Mouse (Mus musculus) heart, embryonic 14.5 days (tissue): ENCODE results near the gene Rab3il1. TPM values are rescaled to one million over a fixed set of nuclear protein-coding genes. Genes with fewer than 3 reads are reported as not detected.
A peak's percentile ranks its signal among the peaks of the same experiment; 100 is the strongest.
"Not testable (repeated sequence)": the region's sequence is repeated elsewhere in the genome, so short reads cannot be mapped to it uniquely, and the experiment has no call there.

Experiments used
- ATAC-seq: fragments of 200-750 bp; cut with Nextera tagmentation; 2 replicates; pipeline ENCODE4 v1.8.0; 2017; ENCODE audit warnings: low read depth, moderate TSS enrichment; ENCODE audit not compliant: insufficient number of reproducible peaks, insufficient read depth, low FRiP score
- H3K27ac ChIP-seq, 2 experiments: fragments of 200-500 bp in 1 of 2; fragments of 300-500 bp in 1 of 2; sonication (generic) in 1 of 2; replicated peaks in 1 of 2; 2 replicates each; pipeline ENCODE4 v1.5.1; 2012 to 2014; ENCODE audit warnings: low read depth in 2 of 2, low read length in 2 of 2, control low read depth in 1 of 2, mild to moderate bottlenecking in 1 of 2, mixed read lengths in 1 of 2; ENCODE audit not compliant: control insufficient read depth in 1 of 2, insufficient read depth in 1 of 2
- H3K27me3 ChIP-seq: fragments of 300-500 bp; sonication (generic); 2 replicates; pipeline ENCODE4 v1.6.1; 2014; ENCODE audit warnings: mild to moderate bottlenecking, low read length, control low read depth; ENCODE audit not compliant: control insufficient read depth, insufficient read depth
- H3K36me3 ChIP-seq: fragments of 300-500 bp; sonication (generic); 2 replicates; pipeline ENCODE4 v1.6.1; 2014; ENCODE audit warnings: mild to moderate bottlenecking, control low read depth, low read length, mixed read lengths; ENCODE audit not compliant: control insufficient read depth, insufficient read depth
- H3K4me1 ChIP-seq, 2 experiments: fragments of 200-500 bp in 1 of 2; fragments of 300-500 bp in 1 of 2; sonication (generic) in 1 of 2; 2 replicates each; pipeline ENCODE4 v1.6.1; 2012 to 2014; ENCODE audit warnings: low read length in 2 of 2, control low read depth in 1 of 2, mixed read lengths in 1 of 2; ENCODE audit not compliant: control insufficient read depth in 2 of 2, insufficient read depth in 2 of 2
- H3K4me2 ChIP-seq: fragments of 300-500 bp; sonication (generic); 2 replicates; pipeline ENCODE4 v1.6.1; 2014; ENCODE audit warnings: mild to moderate bottlenecking, low read length
- H3K4me3 ChIP-seq, 2 experiments: fragments of 200-500 bp in 1 of 2; fragments of 300-500 bp in 1 of 2; sonication (generic) in 1 of 2; 2 replicates each; pipeline ENCODE4 v1.5.1; 2012 to 2014; ENCODE audit warnings: low read length in 2 of 2, mild to moderate bottlenecking in 2 of 2, control low read depth in 1 of 2, low read depth in 1 of 2, moderate library complexity in 1 of 2; ENCODE audit not compliant: control insufficient read depth in 1 of 2, insufficient read depth in 1 of 2
- H3K9ac ChIP-seq: fragments of 300-500 bp; sonication (generic); 2 replicates; pipeline ENCODE4 v1.6.1; 2014; ENCODE audit warnings: mild to moderate bottlenecking, low read length
- H3K9me3 ChIP-seq: fragments of 300-500 bp; sonication (generic); 2 replicates; pipeline ENCODE4 v1.6.1; 2016; ENCODE audit warnings: low read length, control low read depth; ENCODE audit not compliant: control insufficient read depth
- WGBS: fragments of 180-500 bp; shearing (Covaris S2); extraction: QIAGEN DNeasy Blood & Tissue Kit; methylation state at CpG from one replicate; pipeline ENCODE4 v1.1.7; 2014; 5-methylcytosine and 5-hydroxymethylcytosine counted together
- polyA plus RNA-seq: library from polyadenylated mRNA; unstranded; fragments of >200 nt; fragmentation: Nextera tagmentation; extraction: Ambion mirVana; gene quantifications from 2 replicates; pipeline ENCODE4 v1.2.1, GENCODE M21; 2014

Rab3il1 gene
- polyA plus RNA-seq, 1 experiment from 2014 or later: 27.6 TPM

DNA sequence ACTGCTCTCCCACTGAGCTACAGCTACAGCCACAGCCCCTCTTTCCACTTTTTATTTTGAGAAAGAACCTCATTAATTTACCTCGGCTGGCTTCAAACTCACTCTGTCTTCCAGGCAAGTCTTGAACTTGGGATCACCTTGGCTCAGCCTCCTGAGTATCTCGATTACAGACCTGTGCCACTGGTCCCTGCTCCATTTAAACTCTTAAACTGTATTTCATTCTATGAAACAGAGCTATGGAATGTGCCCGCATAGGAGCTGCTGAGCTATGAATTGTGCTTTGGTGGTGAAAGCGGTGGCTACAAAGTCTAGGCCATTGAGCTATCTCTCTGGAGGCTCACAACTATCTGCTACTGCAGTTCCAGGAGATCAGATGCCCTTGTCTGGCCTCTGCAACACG lies 43.5 kb upstream of the Rab3il1 start:
- WGBS: 85% methylated on average over 5 of the region's 5 CpGs
- Histone ChIP-seq H3K9ac (no peak overlapping the region), H3K4me2 (no peak overlapping the region), H3K4me1 (peaks cover 5 to 13% of the 10 kb centered on the region in 2 experiments), H3K4me3 (no peak overlapping the region), H3K27ac (no peak overlapping the region), H3K27me3 (no peaks in the 10 kb centered on the region), H3K9me3 (no peaks in the 10 kb centered on the region), H3K36me3 (no peaks in the 10 kb centered on the region)
- ATAC-seq: no peak

DNA sequence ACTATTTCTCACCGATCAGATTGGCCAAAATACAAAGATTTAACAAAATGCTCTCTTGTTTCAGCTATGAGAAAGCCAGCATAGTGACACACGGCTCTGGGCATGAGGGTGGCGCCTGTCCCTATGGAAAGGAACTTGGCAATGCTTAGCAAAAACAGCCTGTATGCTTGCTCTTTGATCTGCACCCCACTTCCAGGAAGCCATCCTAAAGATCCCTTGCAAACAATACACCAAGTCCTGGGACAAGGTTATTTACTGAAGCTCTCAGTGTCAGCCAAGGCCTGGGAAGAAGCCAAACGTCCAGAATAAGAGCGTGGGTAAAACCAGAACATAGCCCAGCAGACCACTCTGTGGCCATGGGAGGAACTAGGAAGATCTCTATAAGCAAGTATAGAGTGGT lies 40.7 kb upstream of the Rab3il1 start:
- H3K4me1 ChIP-seq: peaks cover 2 to 9% of the 10 kb centered on the region in 2 experiments; a peak in 3 of 4 replicates
- H3K9ac ChIP-seq: no peak overlapping the region
- H3K4me3 ChIP-seq: no peak overlapping the region
- H3K36me3 ChIP-seq: no peaks in the 10 kb centered on the region
- WGBS: 76% methylated on average over 5 of the region's 5 CpGs
- no peaks in the 10 kb centered on the region for H3K9me3 ChIP-seq
- H3K27ac ChIP-seq: no peak overlapping the region
- H3K27me3 ChIP-seq: no peaks in the 10 kb centered on the region
- H3K4me2 ChIP-seq: no peak overlapping the region
- no peak for ATAC-seq

DNA sequence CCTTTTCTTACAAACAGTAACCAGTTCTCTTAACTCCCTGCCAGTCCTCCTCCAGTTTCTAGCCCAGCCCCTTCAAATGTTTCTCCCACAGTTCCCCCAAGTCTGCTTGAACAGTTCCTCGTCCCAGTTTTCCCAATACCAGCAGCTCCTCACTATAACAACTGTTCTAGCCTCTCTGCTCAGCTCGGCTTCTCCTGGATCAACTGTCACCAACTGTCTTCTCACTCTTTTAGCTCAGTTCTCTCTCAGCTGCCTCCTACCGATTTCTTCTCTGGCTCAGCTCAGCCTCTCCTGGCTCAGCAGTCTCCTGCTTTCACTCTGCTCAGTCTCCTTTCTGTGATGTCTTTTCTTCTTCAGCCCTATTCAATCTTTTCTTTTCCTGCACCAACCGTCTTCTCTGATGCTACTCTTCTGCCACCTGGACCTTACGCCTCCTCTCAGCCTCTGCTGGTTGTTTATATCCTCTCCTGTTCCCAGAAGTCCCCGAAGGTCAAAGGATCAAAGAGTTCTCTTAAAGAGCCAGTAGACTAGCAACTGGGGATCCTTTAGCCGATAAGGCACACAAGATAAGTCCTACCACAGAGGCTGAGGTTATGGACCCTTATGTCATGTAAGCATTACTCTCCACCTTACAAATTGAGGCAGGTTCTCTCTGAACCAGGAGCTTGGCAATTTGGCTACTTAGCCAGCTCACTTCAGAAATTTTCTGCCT lies 37.1 kb upstream of the Rab3il1 start:
- Histone ChIP-seq H3K27ac (0 out of 4 replicates have a peak overlapping the region, but pooled peaks of 1 of the 2 experiments have one; percentile 37), H3K27me3 (no peaks in the 10 kb centered on the region), H3K9me3 (no peaks in the 10 kb centered on the region), H3K4me2 (peak overlapping the region; percentile 36; the same call in 1 of the 2 replicates), H3K4me3 (no peak overlapping the region), H3K36me3 (no peaks in the 10 kb centered on the region), H3K9ac (0 out of 2 replicates have a peak overlapping the region, but pooled peaks have one; percentile 27), H3K4me1 (peaks cover 2 to 9% of the 10 kb centered on the region in 2 experiments; a peak in 3 of 4 replicates)
- WGBS: 18% methylated on average over 7 of the region's 7 CpGs
- ATAC-seq: no peak

DNA sequence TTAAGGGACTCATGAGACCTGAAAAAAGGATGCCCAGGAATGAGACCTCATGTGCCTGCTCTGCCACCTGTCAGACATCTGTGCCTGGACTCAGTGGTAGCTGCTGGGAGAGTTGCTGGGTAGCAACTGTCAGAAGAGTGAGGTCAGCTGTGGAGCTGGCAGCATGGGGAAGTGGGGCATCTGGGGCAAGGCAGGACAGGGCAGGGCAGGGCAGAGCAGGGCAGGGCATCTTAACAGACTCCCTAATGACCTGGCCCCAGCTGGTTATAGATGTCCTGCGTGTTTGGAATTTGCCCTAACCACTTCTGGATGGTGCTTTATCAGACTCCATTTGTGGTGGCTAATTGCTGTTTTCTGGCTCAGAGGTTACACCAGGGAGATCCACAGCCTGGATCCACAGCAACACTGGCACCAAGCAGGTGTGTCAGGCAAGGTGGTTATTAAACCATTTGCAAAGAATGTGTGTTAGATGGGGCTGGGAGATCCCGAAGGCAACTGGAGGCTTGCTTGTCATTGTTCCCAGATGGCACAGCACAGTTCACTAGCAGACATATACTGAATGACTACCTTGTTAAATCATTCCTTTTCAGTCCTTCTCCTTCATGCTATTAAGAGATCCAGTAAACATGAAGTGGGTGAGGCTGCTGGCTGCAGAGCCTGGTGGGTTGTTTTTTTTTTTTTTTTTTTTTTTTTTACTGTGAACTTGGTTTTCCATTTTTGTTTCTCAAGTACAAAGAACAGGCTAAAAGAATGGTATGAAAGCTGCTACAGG lies 35.2 kb upstream of the Rab3il1 start:
- WGBS: 43% methylated on average over 2 of the region's 2 CpGs
- no peak for ATAC-seq
- no peak overlapping the region for H3K27ac ChIP-seq
- no peak overlapping the region for H3K4me2 ChIP-seq
- H3K9ac ChIP-seq: no peak overlapping the region
- H3K4me1 ChIP-seq: peaks cover 2 to 9% of the 10 kb centered on the region in 2 experiments; a peak in 3 of 4 replicates
- H3K27me3 ChIP-seq: no peaks in the 10 kb centered on the region
- H3K4me3 ChIP-seq: no peak overlapping the region
- no peaks in the 10 kb centered on the region for H3K36me3 ChIP-seq
- no peaks in the 10 kb centered on the region for H3K9me3 ChIP-seq

DNA sequence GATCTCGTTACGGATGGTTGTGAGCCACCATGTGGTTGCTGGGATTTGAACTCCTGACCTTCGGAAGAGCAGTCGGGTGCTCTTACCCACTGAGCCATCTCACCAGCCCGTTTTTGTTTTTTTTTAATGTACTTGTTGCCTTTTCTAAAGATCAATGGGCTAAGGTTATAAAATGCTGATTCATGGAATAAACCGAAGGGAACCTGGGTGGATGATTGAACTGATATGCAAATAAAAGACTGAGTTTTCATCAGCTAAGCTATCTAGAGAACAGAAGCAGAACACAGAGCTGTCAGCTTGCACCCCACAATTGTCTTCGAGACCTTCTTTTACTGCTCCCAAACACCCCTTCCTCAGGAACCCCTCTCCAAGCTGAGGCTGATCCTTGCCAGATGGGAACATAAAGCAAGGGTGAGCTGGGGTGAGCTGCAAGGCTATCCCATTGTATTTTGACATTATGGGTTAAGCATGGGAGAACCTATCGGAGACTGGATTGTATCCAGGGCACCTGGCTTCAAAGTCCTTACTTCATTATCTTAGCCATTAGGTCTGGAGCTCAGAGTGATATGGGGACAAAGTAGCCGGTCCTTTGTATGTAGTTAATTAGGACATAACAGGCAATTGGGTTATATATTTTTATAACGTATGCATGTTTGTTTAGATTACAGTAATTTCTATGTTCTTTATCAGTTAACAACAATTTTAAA lies 33.2 kb upstream of the Rab3il1 start:
- no peaks in the 10 kb centered on the region for H3K36me3 ChIP-seq
- H3K4me1 ChIP-seq: peaks cover 2 to 9% of the 10 kb centered on the region in 2 experiments; a peak in 3 of 4 replicates
- H3K4me3 ChIP-seq: no peak overlapping the region
- WGBS: 79% methylated on average over 8 of the region's 10 CpGs
- no peaks in the 10 kb centered on the region for H3K9me3 ChIP-seq
- no peak overlapping the region for H3K27ac ChIP-seq
- no peaks in the 10 kb centered on the region for H3K27me3 ChIP-seq
- no peak overlapping the region for H3K9ac ChIP-seq
- H3K4me2 ChIP-seq: no peak overlapping the region
- ATAC-seq: no peak

DNA sequence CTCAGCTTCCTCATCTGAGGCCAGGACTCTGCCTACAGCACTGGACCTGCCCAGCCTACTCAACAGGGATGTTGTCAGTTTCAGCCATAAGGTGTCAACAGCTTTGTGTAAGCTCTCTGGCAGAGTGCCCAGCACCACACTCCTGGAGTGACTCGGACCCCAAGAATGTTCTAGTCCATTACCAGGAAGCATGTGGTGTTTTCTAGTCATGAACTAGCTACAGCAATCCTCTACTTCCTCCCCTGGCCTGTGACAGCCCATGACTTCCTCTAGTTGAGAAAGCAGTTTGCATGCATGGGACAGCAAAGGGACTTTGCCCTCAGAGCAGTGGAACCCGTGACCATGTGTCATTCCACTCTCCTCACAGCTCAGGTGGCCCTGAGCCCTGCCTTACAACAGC lies 26.6 kb upstream of the Rab3il1 start:
- H3K27me3 ChIP-seq, H3K36me3 ChIP-seq, H3K9ac ChIP-seq, H3K4me2 ChIP-seq, H3K9me3 ChIP-seq, H3K4me3 ChIP-seq: not testable (repeated sequence)
- peak; percentile 48 for ATAC-seq
- peaks cover 17 to 18% of the 10 kb centered on the region in 2 experiments for H3K4me1 ChIP-seq
- H3K27ac ChIP-seq: peak overlapping the region; percentile 4 to 61; a peak in 3 of 4 replicates
- 26% methylated on average over 2 of the region's 2 CpGs for WGBS

DNA sequence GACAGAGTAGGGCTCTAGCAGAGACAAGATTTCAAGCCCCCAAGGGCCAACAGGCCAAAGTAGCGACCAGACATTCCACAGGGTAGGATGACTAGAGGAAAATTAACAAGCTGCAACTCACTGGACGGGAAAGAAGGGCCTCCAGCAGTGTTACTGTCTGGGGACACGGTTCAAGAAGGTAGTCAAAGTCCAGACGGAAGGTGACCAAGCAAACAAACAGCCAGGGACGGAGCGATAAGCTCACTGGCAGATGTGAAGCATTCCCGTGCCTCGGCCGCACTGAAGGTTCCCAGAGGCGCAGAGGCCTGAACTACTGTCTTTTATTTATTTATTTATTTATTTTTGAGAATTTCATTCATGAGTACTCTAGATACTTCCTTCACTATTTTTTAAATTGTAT lies 24.4 kb upstream of the Rab3il1 start:
- Histone ChIP-seq H3K36me3 (no peaks in the 10 kb centered on the region), H3K4me3 (no peak overlapping the region), H3K27me3 (no peaks in the 10 kb centered on the region), H3K9ac (no peak overlapping the region), H3K9me3 (no peaks in the 10 kb centered on the region), H3K27ac (no peak overlapping the region), H3K4me2 (no peak overlapping the region), H3K4me1 (peaks cover 24 to 25% of the 10 kb centered on the region in 2 experiments)
- 74% methylated on average over 10 of the region's 10 CpGs for WGBS
- no peak for ATAC-seq
